ENCODE assay signal across 18 mouse cellular contexts in genomic region chr5:120114361-120114760, GRCm38 (mm10).
"Had no signal": no experiment of that assay in that cellular context is flagged by ENCODE, and none has a peak within 500 bp of the region (broad histone marks: within the 10 kb centered on the region; RNA-seq: fewer than 3 reads in every experiment).

No protein-coding gene starts in this region.

- H3K9me3 ChIP-seq: liver, embryonic 15.5 days; lung, embryonic 15.5 days; midbrain, embryonic 13.5 days; midbrain, embryonic 15.5 days; neural tube, embryonic 12.5 days had no signal

- H3K9ac ChIP-seq: liver, embryonic 15.5 days; liver, postnatal 0 days; lung, embryonic 15.5 days; midbrain, embryonic 13.5 days; midbrain, embryonic 15.5 days; neural tube, embryonic 12.5 days had no signal

- ATAC-seq: liver, postnatal 0 days; lung, postnatal 0 days; midbrain, embryonic 13.5 days; midbrain, embryonic 15.5 days had no signal

- H3K27me3 ChIP-seq: lung, embryonic 15.5 days; neural tube, embryonic 12.5 days had no signal

- H3K36me3 ChIP-seq: midbrain, embryonic 15.5 days had no signal

- H3K4me3 ChIP-seq: liver, embryonic 15.5 days; lung, embryonic 15.5 days; megakaryocyte, embryonic 14.5 days; midbrain, embryonic 13.5 days; midbrain, embryonic 15.5 days; neural tube, embryonic 12.5 days had no signal

- DNase-seq: liver, postnatal 0 days; lung, adult 2 months; lung, postnatal 14 days; lung, postnatal 36 days; right cerebral cortex, postnatal 25 days; right cerebral cortex, postnatal 4 days; spleen, adult 18-20 months; thymus, adult 18-20 months; thymus, postnatal 14 days; thymus, postnatal 36 days had no signal

- H3K4me2 ChIP-seq: liver, embryonic 15.5 days; lung, embryonic 15.5 days; midbrain, embryonic 13.5 days; midbrain, embryonic 15.5 days; neural tube, embryonic 12.5 days had no signal

- H3K27ac ChIP-seq: liver, embryonic 15.5 days; lung, embryonic 15.5 days; macrophage; midbrain, embryonic 13.5 days; midbrain, embryonic 15.5 days; neural tube, embryonic 12.5 days had no signal

- H3K4me1 ChIP-seq: neural tube, embryonic 12.5 days had no signal
